Mouse (Mus musculus) central nervous system, embryonic 11.5 days (tissue): ENCODE data around the gene Colq. TPM values are rescaled to one million over a fixed set of nuclear protein-coding genes. Genes with fewer than 3 reads are reported as not detected.

Experiments used
- polyA plus RNA-seq: library from polyadenylated mRNA; depleted of rRNA; stranded (reverse); fragments of >200 nt; gene quantifications from 2 replicates; pipeline ENCODE4 v1.2.3, GENCODE M21; 2012; rRNA removed

The Colq gene
- polyA plus RNA-seq, result 0.08 and 0.57 TPM in 2 replicates

GRCm38 (mm10) chr14:31591243-31591642, at the start of gene Colq:
TSS of gene Colq (minus strand) at chr14:31591343.

GRCm38 (mm10) chr14:31640346-31640889, 49.3 kb upstream of the Colq start, which contains the start of gene Gm49387:
TSS of gene Gm49387 (minus strand) at chr14:31640878.

GRCm38 (mm10) chr14:31494975-31495455, 96.1 kb downstream of the Colq start, which contains the start of gene Mettl6:
TSS of gene Mettl6 (minus strand) at chr14:31495040.

GRCm38 (mm10) chr14:31494349-31494974, 96.7 kb downstream of the Colq start, which contains the start of gene Eaf1:
TSS of gene Eaf1 (plus strand) at chr14:31494399.

Other genes with a start within 250 kb of the Colq start
- gene Sh3bp5, start 155.3 kb downstream of the Colq start, polyA plus RNA-seq, result 46.0 and 69.5 TPM in 2 replicates
- gene Eaf1, start 96.9 kb downstream of the Colq start, polyA plus RNA-seq, result 23.4 and 31.9 TPM in 2 replicates
- 36.3 and 42.3 TPM in 2 replicates for gene Mettl6, start 96.3 kb downstream of the Colq start, polyA plus RNA-seq
- 0.28 TPM in 1 of 2 replicates, not detected in the other for gene Gm49387, start 49.5 kb upstream of the Colq start, polyA plus RNA-seq
- 19.7 and 23.4 TPM in 2 replicates for gene Btd, start 49.7 kb upstream of the Colq start, polyA plus RNA-seq
- gene Hacl1, start 49.9 kb upstream of the Colq start, polyA plus RNA-seq, result 8.0 and 15.7 TPM in 2 replicates
- 17.7 and 20.6 TPM in 2 replicates for gene Ankrd28, start 239.3 kb upstream of the Colq start, polyA plus RNA-seq